Mouse (Mus musculus) right cerebral cortex, adult 18-20 months (tissue): ENCODE measurements around the gene Zkscan7.
A peak's percentile ranks its signal among the peaks of the same experiment; 100 is the strongest.
"Not testable (repeated sequence)": the region's sequence is repeated elsewhere in the genome, so short reads cannot be mapped to it uniquely, and the experiment has no call there.

Source experiments
- DNase-seq: peaks from one replicate; pipeline ENCODE4 v3.0.0; 2022; ENCODE audit warnings: mixed read lengths

Gene Zkscan7

GRCm38 (mm10) chr9:122885385-122885784 lies at the start of gene Zkscan7:
Zkscan7 (plus strand) TSS chr9:122885685.
- no peak for DNase-seq

GRCm38 (mm10) chr9:122836126-122836525 lies 49.4 kb upstream of the Zkscan7 start:
- DNase-seq = no peak

- peak; percentile 65 for DNase-seq
These were observed 48.7 kb upstream of the Zkscan7 start for GRCm38 (mm10) chr9:122836790-122837189.

GRCm38 (mm10) chr9:122837216-122837615 lies 48.3 kb upstream of the Zkscan7 start:
- DNase-seq = no peak

- DNase-seq = peak; percentile 11
These were observed 47.8 kb upstream of the Zkscan7 start for GRCm38 (mm10) chr9:122837680-122838079.

GRCm38 (mm10) chr9:122843760-122844159 lies 41.7 kb upstream of the Zkscan7 start, which contains the start of gene Gm35549:
Gm35549 (minus strand) TSS chr9:122844035.
- no peak for DNase-seq

GRCm38 (mm10) chr9:122845621-122846020 lies 39.9 kb upstream of the Zkscan7 start:
- no peak for DNase-seq

- peak; percentile 29 for DNase-seq
These were observed 39.3 kb upstream of the Zkscan7 start for GRCm38 (mm10) chr9:122846156-122846555.

GRCm38 (mm10) chr9:122847811-122848311 lies 37.6 kb upstream of the Zkscan7 start:
- DNase-seq = not testable (repeated sequence)

- DNase-seq = no peak
These were observed 31.0 kb upstream of the Zkscan7 start for GRCm38 (mm10) chr9:122854526-122854925.

GRCm38 (mm10) chr9:122855141-122855540 lies 30.3 kb upstream of the Zkscan7 start:
- not testable (repeated sequence) for DNase-seq

GRCm38 (mm10) chr9:122855617-122856016 lies 29.9 kb upstream of the Zkscan7 start:
- DNase-seq = no peak

- DNase-seq = no peak
These were observed 28.8 kb upstream of the Zkscan7 start for GRCm38 (mm10) chr9:122856716-122857115.

- no peak for DNase-seq
These were observed 24.7 kb upstream of the Zkscan7 start for GRCm38 (mm10) chr9:122860752-122861151.

GRCm38 (mm10) chr9:122863731-122864130 lies 21.8 kb upstream of the Zkscan7 start:
- no peak for DNase-seq

- DNase-seq = no peak
These were observed 20.6 kb upstream of the Zkscan7 start for GRCm38 (mm10) chr9:122864848-122865247.

GRCm38 (mm10) chr9:122865697-122866166 lies 19.8 kb upstream of the Zkscan7 start, which contains the start of gene Zfp445:
Zfp445 (minus strand) TSS chr9:122866006.
- peak; percentile 84 for DNase-seq

GRCm38 (mm10) chr9:122866192-122866591 lies 19.3 kb upstream of the Zkscan7 start:
- DNase-seq = no peak

GRCm38 (mm10) chr9:122872595-122872994 lies 12.9 kb upstream of the Zkscan7 start:
- DNase-seq = no peak

- DNase-seq = no peak
These were observed 10.8 kb upstream of the Zkscan7 start for GRCm38 (mm10) chr9:122874653-122875052.

GRCm38 (mm10) chr9:122875145-122875544 lies 10.3 kb upstream of the Zkscan7 start:
- no peak for DNase-seq

- peak; percentile 78 for DNase-seq
These were observed 1.1 kb downstream of the Zkscan7 start for GRCm38 (mm10) chr9:122886372-122887179.

- no peak for DNase-seq
These were observed 15.6 kb downstream of the Zkscan7 start for GRCm38 (mm10) chr9:122901047-122901446.
